Mouse (Mus musculus) kidney, embryonic 14.5 days (tissue): Measurements from ENCODE around the gene Capns2. TPM values are rescaled to one million over a fixed set of nuclear protein-coding genes. Genes with fewer than 3 reads are reported as not detected.

Experiments used
- ATAC-seq: fragments of 200-750 bp; cut with Nextera tagmentation; 2 replicates; pipeline ENCODE4 v1.8.0; 2017; ENCODE audit warnings: moderate number of reproducible peaks, mild to moderate bottlenecking, moderate TSS enrichment, moderate library complexity; ENCODE audit not compliant: low FRiP score, low TSS enrichment
- H3K27ac ChIP-seq: fragments of 300-500 bp; sonication (generic); 2 replicates; pipeline ENCODE4 v1.5.1; 2014; ENCODE audit warnings: low read depth, mild to moderate bottlenecking, low read length, moderate library complexity, mixed read lengths
- H3K27me3 ChIP-seq: fragments of 300-500 bp; sonication (generic); 2 replicates; pipeline ENCODE4 v1.6.1; 2014; ENCODE audit warnings: mild to moderate bottlenecking, low read length; ENCODE audit not compliant: control insufficient read depth, insufficient read depth
- H3K36me3 ChIP-seq: fragments of 300-500 bp; sonication (generic); 2 replicates; pipeline ENCODE4 v1.6.1; 2014; ENCODE audit warnings: low read length, mixed read lengths; ENCODE audit not compliant: control insufficient read depth, insufficient read depth
- H3K4me1 ChIP-seq: fragments of 300-500 bp; sonication (generic); 2 replicates; pipeline ENCODE4 v1.6.1; 2014; ENCODE audit warnings: low read length, mixed read lengths; ENCODE audit not compliant: control insufficient read depth, insufficient read depth
- H3K4me2 ChIP-seq: fragments of 300-500 bp; sonication (generic); replicated peaks from 2 replicates; pipeline ENCODE4 v1.6.1; 2014; ENCODE audit warnings: low read depth, mild to moderate bottlenecking, low read length
- H3K4me3 ChIP-seq: fragments of 300-500 bp; sonication (generic); 2 replicates; pipeline ENCODE4 v1.5.1; 2014; ENCODE audit warnings: mild to moderate bottlenecking, low read length
- H3K9ac ChIP-seq: fragments of 300-500 bp; sonication (generic); 2 replicates; pipeline ENCODE4 v1.6.1; 2014; ENCODE audit warnings: low read depth, mild to moderate bottlenecking, low read length, moderate library complexity
- H3K9me3 ChIP-seq: fragments of 300-500 bp; sonication (generic); 2 replicates; pipeline ENCODE4 v1.6.1; 2016; ENCODE audit warnings: low read length; ENCODE audit not compliant: control insufficient read depth
- WGBS: fragments of 180-500 bp; shearing (Covaris S2); extraction: QIAGEN DNeasy Blood & Tissue Kit; methylation state at CpG from one replicate; pipeline ENCODE4 v1.1.7; 2014; 5-methylcytosine and 5-hydroxymethylcytosine counted together
- polyA plus RNA-seq: library from polyadenylated mRNA; unstranded; fragments of >200 nt; fragmentation: Nextera tagmentation; extraction: Ambion mirVana; gene quantifications from 2 replicates; pipeline ENCODE4 v1.2.1, GENCODE M21; 2014

Capns2 gene
- 0.20 and 0.72 TPM in 2 replicates for polyA plus RNA-seq

DNA sequence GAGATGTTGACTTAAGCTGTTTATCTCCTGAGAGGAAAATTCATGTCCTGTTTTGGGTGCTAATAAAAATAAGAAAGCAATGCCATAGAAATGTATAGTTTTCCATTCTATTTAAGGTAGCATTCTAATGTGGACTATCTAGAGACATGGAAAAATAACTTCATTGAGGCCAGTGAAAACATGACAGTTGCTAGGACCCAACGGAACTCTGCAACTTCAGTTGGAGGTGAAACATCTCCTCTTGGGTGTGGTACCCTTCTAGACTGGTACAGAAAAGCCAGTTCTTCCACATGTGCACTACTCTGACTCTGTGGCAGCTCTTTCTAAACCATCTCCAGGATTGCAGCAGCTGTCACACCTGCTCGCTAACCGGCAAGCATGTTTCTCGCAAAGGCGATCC lies at the start of gene Capns2:
Gene Capns2, plus strand, starts transcription at position 301 of the 400 bp plus-strand sequence.
- no peak within 1 kb of the TSS for H3K4me3 ChIP-seq
- H3K9me3 ChIP-seq, result no peaks in the 10 kb centered on the region
- ATAC-seq, result no peak
- WGBS, result 94% methylated on average over 5 of the region's 5 CpGs
- H3K36me3 ChIP-seq, result no peaks in the 10 kb centered on the region
- no peaks in the 10 kb centered on the region for H3K27me3 ChIP-seq
- H3K4me1 ChIP-seq, result no peaks in the 10 kb centered on the region
- H3K27ac ChIP-seq, result no peak within 1 kb of the TSS
- H3K4me2 ChIP-seq, result no peak within 1 kb of the TSS
- no peak within 1 kb of the TSS for H3K9ac ChIP-seq

DNA sequence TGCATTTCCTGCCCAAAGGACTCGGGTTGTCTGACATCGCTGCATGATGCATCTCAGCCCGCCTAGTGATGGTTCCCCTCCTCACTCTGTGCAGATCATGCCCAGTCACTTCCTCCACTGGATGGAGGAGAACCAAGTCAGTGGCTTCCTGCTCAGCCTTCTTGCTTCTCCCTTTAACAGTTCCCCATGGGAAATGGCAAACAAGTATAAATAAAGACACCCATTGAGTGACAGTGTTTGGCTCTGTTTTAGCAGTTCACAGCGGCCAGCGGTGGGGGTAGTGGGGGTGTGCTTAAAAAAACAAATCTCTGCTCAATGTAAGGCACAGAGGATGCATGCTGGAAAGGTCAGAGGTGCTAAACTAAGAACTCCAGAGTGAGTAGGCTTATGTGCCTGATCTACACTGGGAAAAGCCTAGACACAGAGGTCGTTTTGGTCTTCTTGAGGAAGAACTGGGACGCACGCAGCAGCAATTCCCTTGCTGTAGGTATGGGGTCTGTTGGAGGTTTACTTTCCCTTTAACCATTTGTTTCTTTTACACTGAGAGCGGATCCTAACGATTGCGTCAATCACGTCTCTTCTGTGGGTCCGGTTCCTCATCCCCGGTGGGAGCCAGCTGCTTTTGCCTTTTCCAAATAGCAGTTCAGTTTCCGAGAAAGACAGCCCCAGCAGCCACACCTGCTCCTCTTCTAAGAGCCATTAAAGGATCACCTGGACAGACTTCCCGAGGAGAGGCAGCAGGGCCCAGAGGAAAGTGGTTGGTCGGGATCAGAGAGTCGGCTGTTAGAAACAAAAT lies 47.8 kb upstream of the Capns2 start:
- H3K4me2 ChIP-seq, result no peak overlapping the region
- H3K9ac ChIP-seq, result no peak overlapping the region
- ATAC-seq, result no peak
- H3K36me3 ChIP-seq, result peaks cover 12% of the 10 kb centered on the region
- no peaks in the 10 kb centered on the region for H3K27me3 ChIP-seq
- 41% methylated on average over 18 of the region's 18 CpGs for WGBS
- H3K4me1 ChIP-seq, result peaks cover 27% of the 10 kb centered on the region
- H3K9me3 ChIP-seq, result no peaks in the 10 kb centered on the region
- no peak overlapping the region for H3K27ac ChIP-seq
- no peak overlapping the region for H3K4me3 ChIP-seq

DNA sequence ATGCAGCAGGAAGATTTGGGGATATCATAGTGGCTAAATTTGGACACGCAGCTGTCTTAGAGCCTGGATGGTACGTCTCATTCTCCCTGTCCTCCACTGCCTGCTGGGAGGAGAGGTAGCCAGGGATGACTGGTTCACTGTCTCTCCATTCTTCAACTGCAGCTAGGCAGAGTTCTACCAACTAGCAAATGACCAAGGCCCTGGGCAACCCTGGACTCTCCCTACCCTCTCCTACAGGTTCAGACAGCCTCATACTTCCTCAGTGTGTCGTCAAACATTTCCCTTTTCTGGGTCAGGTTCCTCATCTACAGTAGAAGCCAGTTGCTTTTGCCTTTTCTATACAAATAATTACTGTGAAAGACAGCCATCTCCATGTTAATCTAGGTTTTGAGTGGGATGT lies 46.5 kb upstream of the Capns2 start:
- Histone ChIP-seq H3K27ac (no peak overlapping the region), H3K9me3 (no peaks in the 10 kb centered on the region), H3K36me3 (peaks cover 12% of the 10 kb centered on the region), H3K4me3 (peak overlapping the region; percentile 63), H3K4me2 (peak overlapping the region; percentile 88; the same call in 1 of the 2 replicates), H3K27me3 (no peaks in the 10 kb centered on the region), H3K4me1 (peaks cover 22% of the 10 kb centered on the region), H3K9ac (no peak overlapping the region)
- WGBS, result 80% methylated on average over 3 of the region's 3 CpGs
- no peak for ATAC-seq

DNA sequence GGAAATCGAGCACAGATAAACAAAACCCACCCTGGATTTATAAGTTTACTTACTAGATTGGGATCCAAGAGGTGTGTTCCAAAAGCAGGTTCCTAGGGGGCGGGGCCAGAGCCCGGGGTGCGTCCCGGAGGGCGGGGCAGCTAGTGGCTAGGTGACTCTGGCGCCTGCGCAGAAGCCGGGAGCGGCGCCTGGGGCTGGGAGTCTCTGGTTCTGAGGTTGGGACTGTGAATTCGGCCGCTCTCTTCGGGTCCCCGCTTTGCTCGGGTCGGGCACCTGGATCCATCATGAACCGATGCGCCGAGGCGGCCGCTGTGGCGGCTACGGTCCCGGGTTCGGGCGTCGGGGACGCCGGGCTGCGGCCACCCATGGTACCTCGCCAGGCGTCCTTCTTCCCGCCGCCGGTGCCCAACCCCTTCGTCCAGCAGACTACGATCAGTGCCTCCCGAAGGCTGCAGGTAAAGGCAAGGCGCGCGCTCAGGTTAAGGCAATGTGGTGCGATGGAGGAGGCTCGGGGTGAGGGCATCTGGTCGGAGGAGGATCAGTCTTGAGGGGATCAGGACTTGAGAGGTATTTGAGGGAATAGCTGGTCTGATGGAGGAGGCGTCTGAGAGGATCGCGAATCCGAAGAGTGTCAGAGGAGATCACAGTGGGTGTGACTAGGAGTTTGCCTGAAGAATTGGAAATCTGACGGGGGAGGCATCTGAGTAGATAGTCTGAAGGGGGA lies 45.9 kb upstream of the Capns2 start, which contains the start of gene Lpcat2:
Gene Lpcat2, plus strand, starts transcription at position 169 of the 724 bp plus-strand sequence.
- Histone ChIP-seq H3K4me2 (peak within 1 kb of the TSS; percentile 88), H3K27ac (no peak within 1 kb of the TSS), H3K27me3 (no peaks in the 10 kb centered on the region), H3K4me1 (peaks cover 16% of the 10 kb centered on the region), H3K9ac (peak within 1 kb of the TSS; percentile 61), H3K36me3 (peaks cover 12% of the 10 kb centered on the region), H3K9me3 (no peaks in the 10 kb centered on the region), H3K4me3 (peak within 1 kb of the TSS; percentile 63)
- WGBS, result 1% methylated on average over 50 of the region's 50 CpGs
- peak; percentile 71 for ATAC-seq

DNA sequence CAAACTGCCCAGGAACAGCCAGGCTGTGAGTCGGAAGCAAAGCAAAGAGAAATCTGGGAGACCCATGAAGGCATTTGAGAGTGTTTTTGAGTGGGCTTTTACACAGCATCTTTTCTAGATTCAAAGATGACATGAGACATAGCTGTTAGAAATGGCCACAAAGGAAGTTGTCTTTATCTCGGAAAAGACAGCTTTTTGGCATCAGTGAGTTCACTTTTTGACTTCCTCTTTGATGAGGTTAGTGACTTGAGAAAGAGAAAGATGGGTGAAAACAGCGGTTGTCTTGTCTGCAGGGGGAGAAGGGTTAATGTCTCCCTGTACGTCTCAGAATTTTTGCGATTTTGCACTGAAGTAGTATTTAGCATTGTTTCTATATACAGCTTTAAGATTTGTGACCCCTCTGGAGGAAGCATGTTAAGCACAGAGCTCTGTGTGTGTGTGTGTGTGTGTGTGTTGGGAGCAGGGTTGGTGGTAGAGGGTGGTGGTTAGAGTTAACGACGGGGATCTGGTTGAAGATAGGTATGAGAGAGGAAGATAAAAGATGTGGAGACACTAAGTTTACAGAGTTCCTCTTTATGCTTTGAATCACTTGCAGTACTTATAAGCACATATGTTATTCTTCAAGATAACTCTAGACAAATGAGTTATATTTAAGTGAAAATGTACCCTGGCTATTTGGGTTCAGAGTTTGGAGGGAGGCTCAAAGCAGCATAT lies 44.8 kb upstream of the Capns2 start:
- H3K4me3 ChIP-seq, result no peak overlapping the region
- H3K9ac ChIP-seq, result no peak overlapping the region
- no peak for ATAC-seq
- peaks cover 15% of the 10 kb centered on the region for H3K4me1 ChIP-seq
- no peaks in the 10 kb centered on the region for H3K9me3 ChIP-seq
- peaks cover 12% of the 10 kb centered on the region for H3K36me3 ChIP-seq
- 73% methylated on average over 7 of the region's 7 CpGs for WGBS
- peak overlapping the region; percentile 88; the same call in 1 of the 2 replicates for H3K4me2 ChIP-seq
- no peaks in the 10 kb centered on the region for H3K27me3 ChIP-seq
- H3K27ac ChIP-seq, result no peak overlapping the region

DNA sequence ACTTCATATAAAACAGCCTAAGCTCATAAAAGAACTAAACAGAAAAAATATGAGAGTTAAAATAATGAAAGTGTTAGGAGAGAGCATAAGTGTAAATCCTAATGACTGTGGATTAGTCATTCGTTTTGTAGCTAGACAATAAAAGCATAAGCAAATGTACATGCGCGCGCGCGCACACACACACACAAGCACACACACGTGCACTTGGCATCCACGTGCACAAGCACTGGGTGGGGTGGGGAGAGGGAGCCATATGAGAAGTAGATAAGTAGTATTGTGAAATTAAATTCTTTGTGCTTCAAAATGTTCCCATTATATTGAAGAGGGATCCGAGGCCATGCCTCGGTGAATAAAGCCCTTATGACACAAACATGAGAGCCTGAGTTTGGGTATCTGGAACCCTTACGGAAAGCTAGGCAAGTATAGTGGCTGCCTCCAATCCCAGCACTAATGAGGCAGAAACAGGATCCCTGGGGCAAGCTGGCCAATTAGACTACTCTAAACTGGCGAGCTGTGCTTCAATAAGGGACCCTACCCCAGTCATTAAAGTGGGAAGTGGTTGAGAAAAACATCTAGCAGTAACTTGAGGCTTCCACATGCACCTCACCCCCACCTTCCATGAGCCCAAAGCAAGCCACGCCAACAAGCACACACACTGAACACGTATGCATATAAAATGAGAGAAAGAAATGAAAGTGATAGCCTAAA lies 42.6 kb upstream of the Capns2 start:
- no peak overlapping the region for H3K4me3 ChIP-seq
- no peak overlapping the region for H3K4me2 ChIP-seq
- no peaks in the 10 kb centered on the region for H3K27me3 ChIP-seq
- peaks cover 3% of the 10 kb centered on the region; the same call in 1 of the 2 replicates for H3K4me1 ChIP-seq
- no peaks in the 10 kb centered on the region for H3K9me3 ChIP-seq
- ATAC-seq, result no peak
- no peaks in the 10 kb centered on the region for H3K36me3 ChIP-seq
- WGBS, result 81% methylated on average over 14 of the region's 14 CpGs
- no peak overlapping the region for H3K9ac ChIP-seq
- no peak overlapping the region for H3K27ac ChIP-seq

DNA sequence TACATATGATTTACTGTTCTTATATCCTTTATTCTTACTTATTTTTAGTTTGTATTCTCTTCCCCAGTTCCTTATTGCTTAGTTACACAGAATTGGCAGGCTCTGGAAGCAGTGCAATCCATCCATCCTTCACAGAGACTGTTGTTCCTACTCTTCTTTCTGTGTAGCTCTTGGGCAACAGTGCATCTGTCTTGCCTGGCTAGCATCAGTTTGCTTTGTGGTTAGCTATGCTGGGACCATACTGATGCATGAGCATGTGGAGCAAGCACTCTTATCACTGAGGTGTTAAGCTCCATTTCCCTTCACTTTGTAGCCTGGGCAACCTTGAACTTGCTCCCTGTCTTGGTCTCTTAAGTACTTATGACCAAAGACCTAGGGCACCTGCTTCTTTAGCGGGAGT lies 39.2 kb upstream of the Capns2 start:
- Histone ChIP-seq H3K9me3 (no peaks in the 10 kb centered on the region), H3K27ac (no peak overlapping the region), H3K9ac (no peak overlapping the region), H3K27me3 (no peaks in the 10 kb centered on the region), H3K36me3 (no peaks in the 10 kb centered on the region), H3K4me2 (no peak overlapping the region), H3K4me3 (no peak overlapping the region), H3K4me1 (no peaks in the 10 kb centered on the region)
- ATAC-seq, result no peak
- 94% methylated on average over 1 of the region's 1 CpGs for WGBS

DNA sequence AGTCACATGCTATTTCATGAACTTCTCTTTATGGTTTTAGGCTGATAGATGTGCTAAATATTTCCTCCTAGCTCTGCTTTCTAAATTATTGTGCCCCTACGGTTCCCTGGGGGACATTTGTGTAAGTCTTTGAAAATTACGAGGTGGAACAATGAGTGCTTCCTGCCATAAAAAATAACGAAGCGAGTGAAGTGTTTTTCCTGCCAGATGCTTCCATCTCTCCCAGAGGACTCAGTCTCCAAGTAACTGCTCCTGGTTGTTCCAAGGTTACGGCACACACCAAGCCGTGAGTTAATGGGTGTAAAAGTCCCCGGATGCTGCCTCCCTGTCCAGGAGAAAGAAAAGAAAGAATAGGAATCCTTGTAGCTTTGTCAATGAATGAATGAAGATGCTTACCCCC lies 30.9 kb upstream of the Capns2 start:
- Histone ChIP-seq H3K4me2 (no peak overlapping the region), H3K9me3 (no peaks in the 10 kb centered on the region), H3K9ac (no peak overlapping the region), H3K27me3 (no peaks in the 10 kb centered on the region), H3K27ac (no peak overlapping the region), H3K4me3 (no peak overlapping the region), H3K4me1 (no peaks in the 10 kb centered on the region), H3K36me3 (no peaks in the 10 kb centered on the region)
- 8% methylated on average over 7 of the region's 7 CpGs for WGBS
- ATAC-seq, result peak; percentile 52; the same call in 1 of the 2 replicates
